Mouse (Mus musculus) embryonic facial prominence, embryonic 12.5 days (tissue): ENCODE data around the gene Ptprm. TPM values are rescaled to one million over a fixed set of nuclear protein-coding genes. Genes with fewer than 3 reads are reported as not detected.

Experiments used
- ATAC-seq: fragments of 200-750 bp; cut with Nextera tagmentation; 2 replicates; pipeline ENCODE4 v1.8.0; 2017; ENCODE audit not compliant: insufficient number of reproducible peaks, insufficient read depth, low FRiP score, low TSS enrichment
- H3K27ac ChIP-seq: fragments of 300-500 bp; sonication (generic); 2 replicates; pipeline ENCODE4 v1.5.1; 2016; ENCODE audit warnings: mild to moderate bottlenecking
- H3K27me3 ChIP-seq: fragments of 300-500 bp; sonication (generic); 2 replicates; pipeline ENCODE4 v1.6.1; 2016; ENCODE audit warnings: mild to moderate bottlenecking, moderate library complexity
- H3K36me3 ChIP-seq: fragments of 300-500 bp; sonication (generic); 2 replicates; pipeline ENCODE4 v1.6.1; 2016; ENCODE audit warnings: mild to moderate bottlenecking
- H3K4me1 ChIP-seq: fragments of 300-500 bp; sonication (generic); 2 replicates; pipeline ENCODE4 v1.6.1; 2016
- H3K4me2 ChIP-seq: fragments of 300-500 bp; sonication (generic); replicated peaks from 2 replicates; pipeline ENCODE4 v1.6.1; 2016; ENCODE audit warnings: mild to moderate bottlenecking, moderate library complexity
- H3K4me3 ChIP-seq: fragments of 300-500 bp; sonication (generic); 2 replicates; pipeline ENCODE4 v1.5.1; 2016; ENCODE audit warnings: mild to moderate bottlenecking
- H3K9ac ChIP-seq: fragments of 300-500 bp; sonication (generic); 2 replicates; pipeline ENCODE4 v1.6.1; 2016; ENCODE audit warnings: mild to moderate bottlenecking, moderate library complexity
- H3K9me3 ChIP-seq: fragments of 300-500 bp; sonication (generic); 2 replicates; pipeline ENCODE4 v1.6.1; 2016; ENCODE audit warnings: mild to moderate bottlenecking, moderate library complexity
- WGBS: fragments of 180-500 bp; shearing (Covaris S2); methylation state at CpG from one replicate; pipeline ENCODE4 v1.1.7; 2016; 5-methylcytosine and 5-hydroxymethylcytosine counted together
- polyA plus RNA-seq: library from polyadenylated mRNA; unstranded; fragments of >200 nt; fragmentation: Nextera tagmentation; extraction: Ambion mirVana; gene quantifications from 2 replicates; pipeline ENCODE4 v1.2.1, GENCODE M21; 2016

Gene Ptprm
- polyA plus RNA-seq, 1 experiment from 2014 or later = 17.2 TPM

DNA sequence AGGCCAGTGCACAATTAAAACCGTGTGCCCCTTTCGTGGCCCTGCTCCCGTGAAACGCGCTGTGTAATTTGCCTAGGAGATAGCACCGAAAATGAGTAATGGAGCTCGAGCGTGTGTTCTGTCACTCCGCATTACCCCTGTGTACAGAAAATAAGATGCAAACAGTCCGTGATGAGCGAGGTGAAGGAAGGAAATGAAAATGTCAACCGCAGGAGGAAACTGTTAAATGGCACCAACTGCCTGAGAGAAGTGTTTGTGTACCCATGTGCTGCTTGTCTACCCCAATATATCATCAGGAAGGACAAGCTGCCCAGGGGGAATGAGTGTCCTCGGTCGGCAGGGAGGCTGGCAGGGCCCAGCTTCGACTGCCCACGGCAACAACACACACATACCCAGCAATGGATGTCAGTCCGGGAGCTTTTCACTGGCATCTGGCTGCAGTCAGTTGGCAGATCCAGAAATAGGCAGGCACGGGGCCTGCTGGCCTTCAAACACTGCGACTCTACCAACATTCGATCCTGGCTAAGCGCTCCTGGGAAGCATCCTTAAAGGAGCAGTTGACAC, 79.6 kb downstream of the Ptprm start:
- H3K4me2 ChIP-seq = no peak overlapping the region
- WGBS = 51% methylated on average over 21 of the region's 21 CpGs
- peaks cover 6% of the 10 kb centered on the region; the same call in 1 of the 2 replicates for H3K4me1 ChIP-seq
- no peak overlapping the region for H3K27ac ChIP-seq
- H3K9me3 ChIP-seq = no peaks in the 10 kb centered on the region
- no peak overlapping the region for H3K9ac ChIP-seq
- no peaks in the 10 kb centered on the region for H3K27me3 ChIP-seq
- no peak for ATAC-seq
- H3K36me3 ChIP-seq = no peaks in the 10 kb centered on the region
- H3K4me3 ChIP-seq = no peak overlapping the region

DNA sequence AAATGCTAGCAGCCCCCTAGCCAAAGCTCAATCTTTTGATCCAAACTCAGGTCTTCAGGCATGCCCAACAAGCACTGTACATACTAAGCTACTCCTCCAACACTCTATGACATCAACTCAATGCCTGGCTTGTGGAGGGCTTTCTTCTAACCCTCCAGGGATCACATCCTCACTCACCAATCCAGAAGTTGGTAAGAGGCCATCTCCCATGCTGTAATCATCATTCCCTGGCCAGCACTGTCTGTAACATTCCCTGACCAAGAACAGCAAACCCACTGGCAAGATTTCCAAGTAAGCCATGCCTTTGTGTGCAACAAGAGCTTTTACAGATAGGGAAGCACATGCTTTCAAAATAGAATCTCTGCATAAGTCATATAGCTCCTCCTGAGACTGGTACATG, 81.3 kb downstream of the Ptprm start:
- no peak overlapping the region for H3K4me3 ChIP-seq
- H3K9ac ChIP-seq = no peak overlapping the region
- no peak overlapping the region for H3K4me2 ChIP-seq
- no peaks in the 10 kb centered on the region for H3K9me3 ChIP-seq
- no peaks in the 10 kb centered on the region for H3K36me3 ChIP-seq
- H3K27me3 ChIP-seq = no peaks in the 10 kb centered on the region
- H3K27ac ChIP-seq = no peak overlapping the region
- no peak for ATAC-seq
- H3K4me1 ChIP-seq = peaks cover 6% of the 10 kb centered on the region; the same call in 1 of the 2 replicates

DNA sequence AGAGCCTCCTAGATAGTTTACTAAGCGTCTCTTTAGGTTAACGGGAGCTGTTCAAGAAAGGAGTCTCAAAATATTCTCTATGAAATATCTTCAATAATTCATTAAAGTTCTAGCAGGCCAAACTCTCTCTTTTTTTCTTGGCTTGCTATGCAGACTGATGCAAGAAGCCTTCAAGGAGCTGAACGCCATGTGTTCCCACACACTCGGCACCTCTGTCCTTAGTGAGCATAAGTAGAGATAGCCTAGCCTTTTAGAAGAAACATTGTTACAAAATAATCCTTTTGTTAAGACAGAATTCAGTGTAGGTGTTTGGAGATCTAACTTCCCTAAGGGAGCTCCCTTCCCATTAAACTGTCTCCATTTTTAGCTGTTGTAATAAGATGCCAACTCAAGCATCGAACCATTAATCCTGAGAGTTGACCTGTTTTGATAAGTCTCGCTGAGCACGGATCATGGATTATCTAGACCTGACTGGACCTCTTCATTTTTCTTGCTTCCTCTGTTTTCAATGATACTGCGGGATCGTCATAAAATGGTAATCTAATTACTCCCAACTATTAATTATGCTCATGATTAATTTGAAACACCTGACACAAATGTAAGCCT, 85.7 kb downstream of the Ptprm start:
- no peak overlapping the region for H3K4me3 ChIP-seq
- no peak overlapping the region for H3K4me2 ChIP-seq
- H3K9me3 ChIP-seq = no peaks in the 10 kb centered on the region
- no peak overlapping the region for H3K9ac ChIP-seq
- no peaks in the 10 kb centered on the region for H3K27me3 ChIP-seq
- no peaks in the 10 kb centered on the region for H3K4me1 ChIP-seq
- no peak for ATAC-seq
- no peaks in the 10 kb centered on the region for H3K36me3 ChIP-seq
- H3K27ac ChIP-seq = no peak overlapping the region
- WGBS = 80% methylated on average over 9 of the region's 9 CpGs

DNA sequence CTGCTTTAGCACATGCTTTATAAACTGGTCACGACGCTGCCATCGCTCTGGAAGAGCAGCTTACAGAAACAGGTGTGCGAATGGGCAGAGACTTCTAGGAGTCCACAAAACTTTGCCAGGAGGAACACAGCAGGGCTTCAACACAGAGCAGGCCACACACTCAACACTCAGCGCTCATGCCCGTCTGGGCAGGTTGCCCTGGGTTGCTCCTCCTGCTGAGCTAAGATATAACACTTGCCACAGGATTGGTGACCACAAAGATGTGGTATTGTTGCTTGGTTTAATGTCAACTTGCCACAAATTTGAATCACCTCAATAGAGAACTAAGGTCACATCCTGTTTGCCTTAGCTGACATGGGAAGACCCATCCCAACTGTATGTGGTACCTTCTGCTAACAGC, 88.0 kb downstream of the Ptprm start:
- no peak overlapping the region for H3K9ac ChIP-seq
- no peaks in the 10 kb centered on the region for H3K36me3 ChIP-seq
- no peak for ATAC-seq
- no peak overlapping the region for H3K27ac ChIP-seq
- H3K4me1 ChIP-seq = no peaks in the 10 kb centered on the region
- H3K4me2 ChIP-seq = no peak overlapping the region
- WGBS = 95% methylated on average over 6 of the region's 6 CpGs
- H3K27me3 ChIP-seq = no peaks in the 10 kb centered on the region
- no peaks in the 10 kb centered on the region for H3K9me3 ChIP-seq
- no peak overlapping the region for H3K4me3 ChIP-seq

DNA sequence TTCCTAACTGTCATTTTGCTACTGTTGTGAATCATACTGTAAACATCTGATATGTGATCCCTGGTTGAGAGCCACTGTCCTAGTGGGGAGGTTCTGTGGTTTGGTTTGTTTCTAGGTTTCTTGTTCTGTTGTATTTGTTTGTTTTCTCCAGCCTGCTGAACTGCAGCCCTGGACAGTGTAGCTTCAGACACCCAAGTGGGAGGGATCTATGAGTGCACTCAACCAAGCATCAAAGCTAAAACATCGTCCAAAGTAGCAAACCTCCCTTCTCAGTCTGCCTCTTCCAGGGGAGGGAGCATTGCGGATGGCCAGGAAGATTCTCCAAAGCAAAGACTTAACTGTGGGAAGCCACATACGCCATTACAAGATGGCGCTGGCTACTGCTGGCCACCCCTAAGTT, 88.7 kb downstream of the Ptprm start:
- Histone ChIP-seq H3K9ac (no peak overlapping the region), H3K4me2 (no peak overlapping the region)

DNA sequence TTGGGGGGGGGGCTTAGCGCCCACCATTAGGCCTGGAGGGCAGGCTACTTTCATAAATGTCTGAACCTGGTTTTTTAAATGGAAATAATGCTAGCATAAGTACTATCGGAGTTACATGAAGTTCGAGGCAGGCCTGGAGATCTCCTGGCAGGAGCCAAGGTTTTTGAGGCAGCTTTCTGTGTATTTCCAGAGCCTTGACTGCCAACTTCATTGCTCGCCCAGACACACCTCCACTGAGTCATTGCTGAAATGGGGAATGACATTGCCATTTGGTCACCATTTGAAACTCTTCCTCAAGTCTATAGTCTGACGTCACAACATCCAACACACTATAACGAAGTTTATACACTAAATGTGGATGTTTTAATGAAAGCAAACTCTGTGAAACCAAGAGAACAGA, 89.5 kb downstream of the Ptprm start:
- no peak overlapping the region for H3K27ac ChIP-seq
- WGBS = 88% methylated on average over 6 of the region's 6 CpGs
- no peaks in the 10 kb centered on the region for H3K36me3 ChIP-seq
- no peak overlapping the region for H3K4me2 ChIP-seq
- H3K9me3 ChIP-seq = no peaks in the 10 kb centered on the region
- H3K4me3 ChIP-seq = no peak overlapping the region
- no peaks in the 10 kb centered on the region for H3K4me1 ChIP-seq
- H3K9ac ChIP-seq = no peak overlapping the region
- no peaks in the 10 kb centered on the region for H3K27me3 ChIP-seq
- no peak for ATAC-seq

More for the DNA sequence above, 88.7 kb downstream of the Ptprm start:
- Histone ChIP-seq H3K27ac (no peak overlapping the region), H3K9me3 (no peaks in the 10 kb centered on the region), H3K4me1 (no peaks in the 10 kb centered on the region), H3K27me3 (no peaks in the 10 kb centered on the region), H3K4me3 (no peak overlapping the region), H3K36me3 (no peaks in the 10 kb centered on the region)
- 89% methylated on average over 4 of the region's 4 CpGs for WGBS
- no peak for ATAC-seq

DNA sequence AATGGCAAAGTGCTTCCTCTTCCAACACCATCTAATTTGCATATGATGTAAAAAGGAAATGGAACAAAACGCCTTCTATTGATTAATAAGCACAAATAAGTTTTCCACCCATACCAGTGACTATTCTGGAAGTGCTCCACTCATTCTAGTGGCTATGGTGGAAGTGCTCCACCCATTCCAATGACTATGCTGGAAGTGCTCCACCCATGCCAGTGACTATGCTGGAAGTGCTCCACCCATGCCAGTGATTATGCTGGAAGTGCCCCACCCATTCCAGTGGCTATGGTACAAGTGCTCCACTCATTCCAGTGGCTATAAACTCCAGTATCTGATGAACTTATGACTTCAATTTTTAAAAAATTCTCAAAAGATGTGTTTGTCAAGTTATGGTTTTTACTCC, 91.2 kb downstream of the Ptprm start:
- 69% methylated on average over 1 of the region's 1 CpGs for WGBS
- Histone ChIP-seq H3K4me3 (no peak overlapping the region), H3K4me1 (no peaks in the 10 kb centered on the region), H3K9me3 (no peaks in the 10 kb centered on the region), H3K9ac (no peak overlapping the region), H3K36me3 (no peaks in the 10 kb centered on the region), H3K27me3 (no peaks in the 10 kb centered on the region), H3K4me2 (no peak overlapping the region), H3K27ac (no peak overlapping the region)
- no peak for ATAC-seq

DNA sequence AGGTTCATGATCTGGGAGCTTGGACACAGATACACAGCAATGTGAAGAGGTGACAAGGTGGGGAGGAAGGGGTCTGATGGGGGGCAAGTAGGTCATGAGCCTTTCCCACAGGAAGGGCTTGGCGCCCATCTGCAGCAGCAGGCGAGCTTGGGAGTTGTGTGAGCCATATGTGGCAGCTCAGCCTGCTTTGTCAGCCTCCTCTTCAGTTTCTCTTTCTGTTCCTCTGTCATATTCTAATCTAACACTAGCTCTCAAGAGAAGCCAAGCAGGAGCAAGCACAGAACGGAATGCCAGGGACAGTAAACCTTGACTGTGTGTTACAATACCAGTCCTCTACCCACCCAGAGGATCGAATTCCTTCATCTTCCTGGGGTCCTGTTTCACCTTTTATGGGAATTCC, 94.2 kb downstream of the Ptprm start:
- no peak for ATAC-seq
- no peaks in the 10 kb centered on the region for H3K4me1 ChIP-seq
- H3K4me3 ChIP-seq = no peak overlapping the region
- H3K27ac ChIP-seq = no peak overlapping the region
- H3K36me3 ChIP-seq = no peaks in the 10 kb centered on the region
- 73% methylated on average over 4 of the region's 4 CpGs for WGBS
- H3K4me2 ChIP-seq = no peak overlapping the region
- no peaks in the 10 kb centered on the region for H3K27me3 ChIP-seq
- H3K9me3 ChIP-seq = no peaks in the 10 kb centered on the region
- no peak overlapping the region for H3K9ac ChIP-seq

DNA sequence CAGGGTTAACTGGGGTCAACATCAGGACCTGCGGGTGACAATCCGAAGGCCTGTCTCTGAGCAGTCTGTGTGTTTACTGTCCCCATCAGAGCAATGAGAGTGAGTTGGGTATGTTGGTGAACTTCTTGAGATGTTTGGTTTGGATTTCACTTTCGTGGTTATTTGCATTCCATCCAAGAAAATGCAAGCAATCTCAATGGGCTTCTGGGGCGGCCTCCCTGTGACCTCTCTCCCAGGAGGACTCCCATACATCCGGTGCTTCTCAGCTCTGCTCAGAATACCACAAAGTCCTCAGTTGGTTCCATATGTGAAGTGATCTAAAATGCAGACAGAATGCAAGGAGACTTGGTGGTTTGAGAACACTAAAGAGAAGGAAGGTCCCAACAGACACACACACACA, 96.5 kb downstream of the Ptprm start:
- Histone ChIP-seq H3K27ac (no peak overlapping the region), H3K4me1 (peaks cover 3% of the 10 kb centered on the region; the same call in 1 of the 2 replicates), H3K4me2 (no peak overlapping the region), H3K4me3 (no peak overlapping the region), H3K27me3 (no peaks in the 10 kb centered on the region), H3K36me3 (no peaks in the 10 kb centered on the region), H3K9ac (no peak overlapping the region), H3K9me3 (no peaks in the 10 kb centered on the region)
- no peak for ATAC-seq
- 56% methylated on average over 5 of the region's 5 CpGs for WGBS

DNA sequence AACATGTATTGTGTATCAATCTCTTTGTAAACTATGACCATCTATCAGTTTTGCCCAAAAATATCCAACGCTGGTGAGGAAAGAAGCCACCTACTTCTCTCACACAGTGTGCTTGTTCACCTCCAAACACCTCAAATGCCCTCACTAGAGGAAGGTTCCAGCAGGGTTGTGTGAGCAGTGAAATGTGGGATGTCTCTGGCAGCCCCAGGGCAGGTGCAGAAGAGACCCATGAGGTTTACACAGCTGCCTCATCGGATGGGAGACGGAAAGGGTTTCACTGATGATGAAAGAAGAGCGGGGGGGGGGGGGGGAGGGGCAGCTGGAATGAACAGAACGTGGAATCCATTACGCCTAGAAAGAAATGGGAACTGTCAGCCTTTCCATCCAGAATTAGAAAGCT, 98.1 kb downstream of the Ptprm start:
- Histone ChIP-seq H3K36me3 (no peaks in the 10 kb centered on the region), H3K4me2 (no peak overlapping the region), H3K27ac (no peak overlapping the region), H3K4me1 (peaks cover 3% of the 10 kb centered on the region; the same call in 1 of the 2 replicates), H3K4me3 (no peak overlapping the region), H3K9me3 (no peaks in the 10 kb centered on the region), H3K27me3 (no peaks in the 10 kb centered on the region), H3K9ac (no peak overlapping the region)
- ATAC-seq = no peak
- 49% methylated on average over 5 of the region's 6 CpGs for WGBS

DNA sequence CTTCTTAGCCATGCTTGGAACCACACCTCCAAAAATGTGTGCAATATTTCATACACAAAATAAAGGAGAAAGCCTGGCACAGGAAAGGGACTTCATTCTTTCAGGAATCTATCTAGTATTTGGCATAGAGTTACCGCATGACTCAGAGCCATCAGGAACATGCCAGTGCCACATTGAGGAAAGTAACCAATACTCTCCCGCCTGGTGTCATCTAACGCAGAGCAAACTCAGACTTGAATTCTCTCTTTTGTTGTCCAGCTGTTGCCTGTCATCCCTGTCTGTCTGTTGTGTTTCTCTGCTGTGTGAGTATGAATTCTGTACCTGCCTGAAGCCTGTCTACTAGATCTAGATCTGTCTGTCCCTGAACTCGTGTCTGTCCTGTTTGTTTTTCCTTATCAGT, 100.8 kb downstream of the Ptprm start:
- no peak overlapping the region for H3K9ac ChIP-seq
- H3K9me3 ChIP-seq = no peaks in the 10 kb centered on the region
- no peak for ATAC-seq
- H3K27me3 ChIP-seq = no peaks in the 10 kb centered on the region
- peaks cover 3% of the 10 kb centered on the region; the same call in 1 of the 2 replicates for H3K4me1 ChIP-seq
- no peaks in the 10 kb centered on the region for H3K36me3 ChIP-seq
- H3K4me2 ChIP-seq = no peak overlapping the region
- H3K27ac ChIP-seq = no peak overlapping the region
- no peak overlapping the region for H3K4me3 ChIP-seq
- 62% methylated on average over 4 of the region's 4 CpGs for WGBS

DNA sequence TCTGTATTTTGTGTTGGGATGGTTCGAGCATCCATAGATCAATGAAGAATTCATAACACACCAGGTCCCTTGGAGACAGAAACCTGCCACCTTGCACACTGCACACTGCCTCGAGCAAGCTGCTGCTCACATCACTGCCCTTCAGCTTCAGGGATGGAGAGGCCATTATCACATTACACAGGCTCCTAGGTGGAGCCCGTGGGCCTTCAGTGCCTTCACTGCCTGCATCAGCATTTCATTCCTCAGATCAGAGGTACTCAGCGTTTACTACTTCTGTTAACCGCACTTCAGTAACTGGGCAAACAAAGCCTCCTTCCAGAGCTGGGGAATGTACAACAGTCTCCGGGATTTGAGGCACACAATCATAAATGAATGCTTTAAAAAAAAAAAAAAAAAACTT, 101.3 kb downstream of the Ptprm start:
- WGBS = 61% methylated on average over 6 of the region's 6 CpGs
- ATAC-seq = no peak
- H3K4me2 ChIP-seq = no peak overlapping the region
- H3K9ac ChIP-seq = no peak overlapping the region
- 0 out of 2 replicates have a peak, but pooled peaks cover 2% of the 10 kb centered on the region for H3K27me3 ChIP-seq
- no peak overlapping the region for H3K27ac ChIP-seq
- no peaks in the 10 kb centered on the region for H3K36me3 ChIP-seq
- H3K4me3 ChIP-seq = no peak overlapping the region
- no peaks in the 10 kb centered on the region for H3K9me3 ChIP-seq
- peaks cover 3% of the 10 kb centered on the region; the same call in 1 of the 2 replicates for H3K4me1 ChIP-seq
